Mouse (Mus musculus) heart, adult 2 months (tissue): Measurements from ENCODE around the gene Nrap. TPM values are rescaled to one million over a fixed set of nuclear protein-coding genes. Genes with fewer than 3 reads are reported as not detected.

ENCODE experiments used
- DNase-seq, 2 experiments: peaks; one replicate each; pipeline ENCODE4 v3.0.0; 2021
- H3K27ac ChIP-seq: fragments of 200-600 bp; 2 replicates; pipeline ENCODE4 v1.8.1; 2022
- H3K27me3 ChIP-seq: fragments of 200-500 bp; 2 replicates; pipeline ENCODE4 v1.6.1; 2012; ENCODE audit warnings: mild to moderate bottlenecking, low read length, inconsistent platforms, mixed read lengths; ENCODE audit not compliant: control insufficient read depth, insufficient read depth
- H3K36me3 ChIP-seq: fragments of 200-500 bp; 2 replicates; pipeline ENCODE4 v1.6.1; 2012; ENCODE audit warnings: low read length, inconsistent platforms; ENCODE audit not compliant: control insufficient read depth, insufficient read depth
- H3K4me1 ChIP-seq: fragments of 200-500 bp; 2 replicates; pipeline ENCODE4 v1.6.1; 2011; ENCODE audit warnings: low read length; ENCODE audit not compliant: control insufficient read depth, insufficient read depth
- H3K4me3 ChIP-seq: fragments of 200-600 bp; 2 replicates; pipeline ENCODE4 v1.8.1; 2022
- H3K79me2 ChIP-seq: fragments of 200-500 bp; replicated peaks from 2 replicates; pipeline ENCODE4 v1.6.1; 2012; ENCODE audit warnings: mild to moderate bottlenecking, inconsistent platforms, low read length, moderate library complexity, mixed read lengths; ENCODE audit not compliant: control insufficient read depth, insufficient read depth
- H3K9ac ChIP-seq: fragments of 200-500 bp; 2 replicates; pipeline ENCODE4 v1.6.1; 2012; ENCODE audit warnings: low read depth, mild to moderate bottlenecking, control low read depth, inconsistent platforms, low read length, mixed read lengths
- CTCF ChIP-seq: fragments of 200-600 bp; IDR thresholded peaks from 2 replicates; pipeline ENCODE4 v1.8.1; 2022; ENCODE audit warnings: antibody characterized with exemption, mild to moderate bottlenecking, moderate library complexity
- EP300 ChIP-seq: fragments of 200-500 bp; IDR thresholded peaks from 2 replicates; pipeline ENCODE4 v1.6.1; 2011; ENCODE audit warnings: low read depth, low read length, control low read depth; ENCODE audit not compliant: insufficient read depth
- POLR2A ChIP-seq: fragments of 200-500 bp; IDR thresholded peaks from 2 replicates; pipeline ENCODE4 v1.6.1; 2011; ENCODE audit warnings: mild to moderate bottlenecking, low read depth, low read length, control low read depth; ENCODE audit not compliant: insufficient read depth
- WGBS: fragments of 180-500 bp; shearing (Covaris S2); methylation state at CpG from one replicate; pipeline ENCODE4 v1.1.7; 2018; 5-methylcytosine and 5-hydroxymethylcytosine counted together
- intact Hi-C: fragments of 180-260 bp; cut with DNase I; formaldehyde crosslinking; loops from one replicate; pipeline ENCODE4 v1.15.1; 2025
- polyA plus RNA-seq: library from polyadenylated mRNA; depleted of rRNA; stranded (reverse); fragments of >200 nt; gene quantifications from 2 replicates; pipeline ENCODE4 v1.2.3, GENCODE M21; 2012
- total RNA-seq, 2 experiments: library from RNA; stranded (reverse); gene quantifications; 2 replicates each; pipeline ENCODE4 v1.2.3; 2021

Nrap gene
- total and polyA plus RNA-seq, 3 experiments = 135 to 420 (median 307) TPM

DNA sequence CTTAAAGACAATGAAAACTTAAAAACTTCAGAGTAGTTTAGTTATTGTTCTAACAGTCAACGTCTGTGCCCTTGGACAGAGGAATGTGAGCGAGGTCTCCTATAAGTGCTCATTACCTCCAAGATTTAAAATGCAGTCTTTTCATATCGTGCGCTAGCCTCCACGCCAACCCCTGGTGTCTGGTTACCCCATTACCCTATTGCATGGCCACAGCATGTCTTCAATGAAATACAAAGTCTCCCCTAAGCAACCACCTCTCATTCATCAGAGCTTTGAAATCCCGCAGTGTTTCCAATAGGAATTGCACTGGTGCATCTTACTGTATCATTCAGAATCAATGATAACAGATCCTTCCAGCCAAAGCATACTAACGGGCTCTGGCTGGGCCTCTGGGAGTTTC, 17.6 kb downstream of the Nrap start:
- no peak overlapping the region for H3K9ac ChIP-seq
- H3K27ac ChIP-seq = no peak overlapping the region
- intact Hi-C loops = no loop called here
- WGBS = 84% methylated on average over 7 of the region's 7 CpGs
- no peaks in the 10 kb centered on the region for H3K4me1 ChIP-seq
- H3K4me3 ChIP-seq = no peak overlapping the region
- DNase-seq = no peak
- H3K36me3 ChIP-seq = no peaks in the 10 kb centered on the region; the same call in 1 of the 2 replicates
- H3K79me2 ChIP-seq = no peaks in the 10 kb centered on the region
- no peaks in the 10 kb centered on the region for H3K27me3 ChIP-seq
- no peak for TF ChIP-seq EP300
- no peak for TF ChIP-seq CTCF
- no peak for TF ChIP-seq POLR2A

DNA sequence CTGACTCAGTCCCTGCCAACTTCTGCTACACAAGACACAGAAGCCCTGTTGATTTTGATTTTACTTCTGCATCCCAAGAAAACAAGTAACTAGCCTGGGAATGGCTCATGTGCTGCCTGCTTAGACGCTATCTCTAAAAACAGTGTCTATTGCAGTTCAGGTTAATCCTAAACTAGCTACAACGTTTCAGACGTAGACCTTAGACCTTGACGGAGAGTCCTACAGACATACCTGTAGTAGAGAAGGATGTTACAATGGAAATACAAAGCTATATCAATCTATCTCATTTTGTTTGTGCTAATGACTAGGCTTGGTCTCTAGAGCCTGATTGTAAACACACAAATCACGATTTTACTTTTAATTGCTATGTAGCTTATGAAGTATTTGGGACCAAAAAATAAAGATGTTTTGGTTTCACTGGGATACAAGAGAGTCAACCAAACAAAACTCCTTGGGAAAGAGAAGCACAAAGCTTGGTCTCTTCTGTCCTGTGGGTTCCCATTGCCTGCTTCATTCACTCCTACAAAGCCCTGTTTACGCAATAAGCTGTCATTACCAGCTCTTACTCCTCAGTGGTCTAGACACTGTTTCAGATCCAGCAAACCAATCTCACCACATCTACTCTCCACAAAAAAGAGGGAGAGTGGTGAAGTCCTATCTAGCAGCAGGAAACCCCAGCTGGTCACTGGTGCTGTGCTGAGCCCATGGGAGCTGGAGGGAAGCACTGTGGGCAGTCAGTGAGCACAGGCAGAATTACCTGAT, 19.3 kb downstream of the Nrap start:
- H3K4me1 ChIP-seq = peaks cover 2% of the 10 kb centered on the region
- DNase-seq = no peak
- no peaks in the 10 kb centered on the region for H3K27me3 ChIP-seq
- TF ChIP-seq POLR2A = no peak
- TF ChIP-seq EP300 = no peak
- TF ChIP-seq CTCF = no peak
- H3K9ac ChIP-seq = no peak overlapping the region
- no peak overlapping the region for H3K27ac ChIP-seq
- no peaks in the 10 kb centered on the region; the same call in 1 of the 2 replicates for H3K36me3 ChIP-seq
- WGBS = 81% methylated on average over 6 of the region's 6 CpGs
- no peaks in the 10 kb centered on the region for H3K79me2 ChIP-seq
- H3K4me3 ChIP-seq = no peak overlapping the region
- intact Hi-C loops = no loop called here

DNA sequence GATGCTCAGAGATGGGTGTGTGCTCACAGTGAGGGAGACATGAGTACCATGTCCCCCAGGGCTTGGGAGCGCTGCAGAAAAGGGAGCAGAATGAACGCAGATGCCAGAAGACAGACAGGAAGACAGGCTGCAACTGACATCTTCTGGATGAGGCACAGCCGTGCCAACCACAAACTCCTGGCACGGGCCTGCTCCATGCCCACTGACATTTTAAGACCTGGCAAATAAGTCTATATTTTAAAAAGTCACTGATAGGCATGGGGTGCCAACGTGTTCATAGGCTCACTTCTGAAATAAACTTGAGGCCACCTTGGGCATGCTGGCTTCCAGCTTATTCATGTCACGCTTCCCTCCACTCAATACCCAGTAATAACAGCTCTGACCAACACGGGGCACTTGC, 20.9 kb downstream of the Nrap start:
- no peak overlapping the region for H3K27ac ChIP-seq
- no peak for DNase-seq
- TF ChIP-seq EP300 = no peak
- TF ChIP-seq CTCF = no peak
- TF ChIP-seq POLR2A = no peak
- no peaks in the 10 kb centered on the region for H3K27me3 ChIP-seq
- peaks cover 2% of the 10 kb centered on the region for H3K4me1 ChIP-seq
- intact Hi-C loops = no loop called here
- WGBS = 72% methylated on average over 7 of the region's 7 CpGs
- H3K4me3 ChIP-seq = no peak overlapping the region
- no peak overlapping the region for H3K9ac ChIP-seq
- H3K36me3 ChIP-seq = no peaks in the 10 kb centered on the region; the same call in 1 of the 2 replicates
- H3K79me2 ChIP-seq = no peaks in the 10 kb centered on the region

DNA sequence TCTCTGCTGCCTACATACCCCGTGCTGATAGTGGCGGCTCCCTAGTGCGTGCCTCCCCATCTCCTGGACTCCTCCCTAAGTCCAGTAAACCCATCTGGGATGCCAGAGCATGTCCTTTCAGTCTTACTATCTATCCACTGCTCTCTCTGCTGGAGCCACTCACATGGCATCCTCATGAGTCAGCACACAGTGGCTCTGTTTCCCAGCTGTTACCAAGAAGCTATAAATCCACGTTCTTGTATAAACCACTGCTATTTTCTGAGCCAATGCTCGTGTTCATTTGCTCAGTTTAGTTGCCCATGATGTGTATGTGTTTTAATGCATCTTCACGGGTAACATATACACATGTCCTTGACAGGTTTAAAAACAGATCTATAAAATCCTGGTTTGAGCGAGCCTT, 22.1 kb downstream of the Nrap start:
- Histone ChIP-seq H3K4me3 (no peak overlapping the region), H3K27me3 (no peaks in the 10 kb centered on the region), H3K36me3 (no peaks in the 10 kb centered on the region; the same call in 1 of the 2 replicates), H3K27ac (no peak overlapping the region), H3K4me1 (peaks cover 2% of the 10 kb centered on the region), H3K9ac (no peak overlapping the region), H3K79me2 (no peaks in the 10 kb centered on the region)
- WGBS = 76% methylated on average over 7 of the region's 7 CpGs
- intact Hi-C loops = no loop called here
- DNase-seq = no peak
- TF ChIP-seq EP300 (no peak), CTCF (no peak), POLR2A (no peak)

DNA sequence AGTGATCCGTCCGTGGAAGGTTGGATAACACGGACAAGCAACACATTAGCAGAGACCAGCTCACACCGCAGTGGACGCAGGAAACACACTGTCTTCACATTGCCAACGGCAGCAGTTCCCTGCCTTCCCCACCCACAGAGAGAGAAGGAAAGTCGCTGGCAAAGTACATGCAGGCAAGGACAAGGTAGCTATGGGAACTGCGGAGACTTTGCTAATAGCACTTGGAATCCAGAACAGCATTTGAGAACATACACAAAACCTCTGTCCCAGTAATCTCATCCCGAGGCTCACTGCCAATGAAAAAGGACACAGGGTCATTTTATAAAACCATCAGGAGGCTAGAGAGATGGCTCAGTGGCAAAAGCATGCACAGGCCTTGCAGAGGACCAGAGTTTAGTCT, 23.2 kb downstream of the Nrap start:
- no peaks in the 10 kb centered on the region for H3K79me2 ChIP-seq
- no peaks in the 10 kb centered on the region; the same call in 1 of the 2 replicates for H3K36me3 ChIP-seq
- TF ChIP-seq POLR2A = no peak
- no peak for TF ChIP-seq CTCF
- TF ChIP-seq EP300 = no peak
- no peak overlapping the region for H3K4me3 ChIP-seq
- peaks cover 2% of the 10 kb centered on the region for H3K4me1 ChIP-seq
- H3K9ac ChIP-seq = no peak overlapping the region
- no peaks in the 10 kb centered on the region for H3K27me3 ChIP-seq
- intact Hi-C loops = no loop called here
- WGBS = 56% methylated on average over 9 of the region's 9 CpGs
- H3K27ac ChIP-seq = no peak overlapping the region
- DNase-seq = no peak

DNA sequence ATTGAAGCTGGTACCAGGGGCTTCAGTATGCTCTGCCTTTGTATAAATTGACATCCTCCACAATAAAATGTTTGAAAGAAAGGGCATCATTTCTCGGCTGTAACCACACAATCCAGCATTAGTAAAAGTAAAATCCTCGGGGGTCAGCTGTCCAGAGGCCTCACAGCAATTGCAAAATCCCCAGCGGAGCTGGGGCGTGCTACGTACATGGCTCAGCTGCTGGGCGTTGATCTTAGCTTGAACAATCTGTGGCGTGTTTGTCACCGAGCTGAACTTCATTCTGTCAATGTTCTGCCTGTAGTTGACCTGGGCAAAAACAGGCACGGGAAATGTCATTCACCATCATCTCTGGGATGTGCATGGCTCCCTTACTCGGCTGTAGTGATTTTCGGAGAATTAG, 23.7 kb downstream of the Nrap start:
- intact Hi-C loops = no loop called here
- H3K27ac ChIP-seq = no peak overlapping the region
- H3K4me3 ChIP-seq = no peak overlapping the region
- no peak overlapping the region for H3K9ac ChIP-seq
- TF ChIP-seq POLR2A (no peak), EP300 (no peak), CTCF (no peak)
- no peak for DNase-seq
- WGBS = 81% methylated on average over 11 of the region's 11 CpGs
- no peaks in the 10 kb centered on the region for H3K79me2 ChIP-seq
- peaks cover 2% of the 10 kb centered on the region for H3K4me1 ChIP-seq
- no peaks in the 10 kb centered on the region for H3K27me3 ChIP-seq
- no peaks in the 10 kb centered on the region; the same call in 1 of the 2 replicates for H3K36me3 ChIP-seq
